Mouse (Mus musculus) small intestine, adult 2 months (tissue): ENCODE data around the gene Cryab.

Experiments
- CTCF ChIP-seq: fragments of 200-500 bp; IDR thresholded peaks from 2 replicates; pipeline ENCODE4 v1.5.1; 2012; ENCODE audit warnings: low read depth, mild to moderate bottlenecking, control low read depth, inconsistent platforms, low read length, moderate library complexity, mixed read lengths; ENCODE audit not compliant: insufficient replicate concordance, insufficient read length; ENCODE audit errors: extremely low read depth
- POLR2A ChIP-seq: fragments of 200-500 bp; IDR thresholded peaks from 2 replicates; pipeline ENCODE4 v1.6.1; 2012; ENCODE audit warnings: low read depth, mild to moderate bottlenecking, control low read depth, inconsistent platforms, low read length, moderate library complexity

GRCm38 (mm10) chr9:50738914-50739870 lies 11.9 kb upstream of the Cryab start, which contains the start of gene Dixdc1:
- TF ChIP-seq CTCF (no peak), POLR2A (peak; percentile 40; the same call in 1 of the 2 replicates)
